Mouse (Mus musculus) embryonic fibroblast, embryonic 13.5 days (primary cell): ENCODE data around the gene 6430531B16Rik.

Experiments
- CTCF ChIP-seq: IDR thresholded peaks from 2 replicates; pipeline ENCODE4 v1.5.1; 2011; ENCODE audit warnings: mild to moderate bottlenecking, control low read depth, low read length, moderate library complexity, borderline replicate concordance; ENCODE audit not compliant: insufficient read depth
- POLR2A ChIP-seq: IDR thresholded peaks from 2 replicates; pipeline ENCODE4 v1.6.1; 2011; ENCODE audit warnings: low read depth, mild to moderate bottlenecking, control low read depth, low read length, moderate library complexity

GRCm38 (mm10) chr7:139969348-139970130 lies 9.0 kb downstream of the 6430531B16Rik start:
- TF ChIP-seq POLR2A (no peak), CTCF (peak; percentile 50; the same call in 1 of the 2 replicates)
